Mouse (Mus musculus): Measurements from ENCODE around the gene Pla2g2d.

Pla2g2d gene

GRCm38 (mm10) chr4:138775435-138775834, at the start of gene Pla2g2d:
Gene Pla2g2d, plus strand, starts transcription at chr4:138775735.
- DNase-seq: no peak

- no peak for DNase-seq
Observed at GRCm38 (mm10) chr4:138725751-138726150, 49.8 kb upstream of the Pla2g2d start.

- DNase-seq: peak; percentile 41 to 76
Observed at GRCm38 (mm10) chr4:138729018-138729703, 46.4 kb upstream of the Pla2g2d start.

- DNase-seq: peak in 1 of 2 experiments; percentile 49
Observed at GRCm38 (mm10) chr4:138734105-138734504, 41.4 kb upstream of the Pla2g2d start.

GRCm38 (mm10) chr4:138734863-138735262, 40.7 kb upstream of the Pla2g2d start:
- no peak for DNase-seq

- DNase-seq: peak; percentile 35 to 63
Observed at GRCm38 (mm10) chr4:138737031-138737430, 38.5 kb upstream of the Pla2g2d start, which contains the start of gene Ubxn10. Gene Ubxn10, minus strand, starts transcription at chr4:138737167.

- DNase-seq: no peak
Observed at GRCm38 (mm10) chr4:138739136-138739851, 36.2 kb upstream of the Pla2g2d start.

GRCm38 (mm10) chr4:138745884-138746283, 29.7 kb upstream of the Pla2g2d start:
- DNase-seq: peak in 1 of 2 experiments; percentile 47

GRCm38 (mm10) chr4:138746866-138747265, 28.7 kb upstream of the Pla2g2d start:
- no peak for DNase-seq

GRCm38 (mm10) chr4:138747851-138748250, 27.7 kb upstream of the Pla2g2d start:
- DNase-seq: peak in 1 of 2 experiments; percentile 39

- DNase-seq: peak in 1 of 2 experiments; percentile 48
Observed at GRCm38 (mm10) chr4:138748369-138749072, 27.0 kb upstream of the Pla2g2d start.

- DNase-seq: no peak
Observed at GRCm38 (mm10) chr4:138752603-138753002, 22.9 kb upstream of the Pla2g2d start.

- no peak for DNase-seq
Observed at GRCm38 (mm10) chr4:138753608-138754007, 21.9 kb upstream of the Pla2g2d start.

GRCm38 (mm10) chr4:138754432-138754831, 21.1 kb upstream of the Pla2g2d start:
- no peak for DNase-seq

GRCm38 (mm10) chr4:138755439-138755838, 20.1 kb upstream of the Pla2g2d start:
- DNase-seq: no peak

- DNase-seq: no peak
Observed at GRCm38 (mm10) chr4:138755983-138756382, 19.6 kb upstream of the Pla2g2d start.

- DNase-seq: no peak
Observed at GRCm38 (mm10) chr4:138757416-138757815, 18.1 kb upstream of the Pla2g2d start, which contains the start of gene Pla2g2f. Gene Pla2g2f, minus strand, starts transcription at chr4:138757626.

GRCm38 (mm10) chr4:138762266-138762665, 13.3 kb upstream of the Pla2g2d start:
- no peak for DNase-seq

- DNase-seq: no peak
Observed at GRCm38 (mm10) chr4:138771970-138772369, 3.6 kb upstream of the Pla2g2d start.

- no peak for DNase-seq
Observed at GRCm38 (mm10) chr4:138772386-138772785, 3.1 kb upstream of the Pla2g2d start.

GRCm38 (mm10) chr4:138777417-138778407, 2.2 kb downstream of the Pla2g2d start:
- DNase-seq: no peak

- DNase-seq: no peak
Observed at GRCm38 (mm10) chr4:138780300-138780699, 4.8 kb downstream of the Pla2g2d start.

All from lung, postnatal 4 days (tissue).